Mouse (Mus musculus) liver, adult 2 months (tissue): Measurements from ENCODE around the gene Vamp5. TPM values are rescaled to one million over a fixed set of nuclear protein-coding genes. Genes with fewer than 3 reads are reported as not detected.

Source experiments
- DNase-seq: peaks from one replicate; pipeline ENCODE4 v3.0.0-alpha.2; 2011; ENCODE audit warnings: low read depth, low spot score; ENCODE audit errors: extremely low read depth
- H3K27ac ChIP-seq: fragments of 200-500 bp; replicated peaks from 2 replicates; pipeline ENCODE4 v1.5.1; 2012; ENCODE audit warnings: low read depth, mild to moderate bottlenecking, control low read depth, inconsistent platforms, low read length; ENCODE audit not compliant: insufficient read depth
- H3K27me3 ChIP-seq: fragments of 200-500 bp; 2 replicates; pipeline ENCODE4 v1.6.1; 2012; ENCODE audit warnings: mild to moderate bottlenecking, moderate library complexity, low read length, inconsistent platforms; ENCODE audit not compliant: control insufficient read depth, insufficient read depth
- H3K36me3 ChIP-seq: fragments of 200-500 bp; 2 replicates; pipeline ENCODE4 v1.6.1; 2012; ENCODE audit warnings: low read length, inconsistent platforms; ENCODE audit not compliant: control insufficient read depth, insufficient read depth
- H3K4me1 ChIP-seq: fragments of 200-500 bp; 2 replicates; pipeline ENCODE4 v1.6.1; 2011; ENCODE audit warnings: low read length; ENCODE audit not compliant: control insufficient read depth, insufficient read depth
- H3K4me3 ChIP-seq: fragments of 200-500 bp; 2 replicates; pipeline ENCODE4 v1.5.1; 2011; ENCODE audit warnings: low read depth, mild to moderate bottlenecking, control low read depth, low read length, moderate library complexity; ENCODE audit not compliant: insufficient read depth
- H3K79me2 ChIP-seq: fragments of 200-500 bp; 2 replicates; pipeline ENCODE4 v1.6.1; 2012; ENCODE audit warnings: inconsistent platforms, mild to moderate bottlenecking, low read length, moderate library complexity; ENCODE audit not compliant: control insufficient read depth, insufficient read depth
- H3K9ac ChIP-seq: fragments of 200-500 bp; 2 replicates; pipeline ENCODE4 v1.6.1; 2012; ENCODE audit warnings: low read depth, mild to moderate bottlenecking, control low read depth, inconsistent platforms, low read length
- CTCF ChIP-seq: fragments of 200-500 bp; IDR thresholded peaks from 2 replicates; pipeline ENCODE4 v1.5.1; 2011; ENCODE audit warnings: low read depth, low read length, control low read depth
- POLR2A ChIP-seq: fragments of 200-500 bp; IDR thresholded peaks from 2 replicates; pipeline ENCODE4 v1.6.1; 2011; ENCODE audit warnings: low read length, control low read depth; ENCODE audit not compliant: insufficient read depth; ENCODE audit errors: extremely low read depth
- WGBS: fragments of 180-500 bp; shearing (Covaris S2); methylation state at CpG from one replicate; pipeline ENCODE4 v1.1.7; 2018; 5-methylcytosine and 5-hydroxymethylcytosine counted together
- polyA plus RNA-seq: library from polyadenylated mRNA; depleted of rRNA; stranded (reverse); fragments of >200 nt; gene quantifications from 2 replicates; pipeline ENCODE4 v1.2.3, GENCODE M21; 2012
- total RNA-seq: library from RNA; depleted of rRNA; stranded (reverse); fragments of >200 nt; gene quantifications from 2 replicates; pipeline ENCODE4 v1.2.3, GENCODE M21; 2014

The Vamp5 gene
- total and polyA plus RNA-seq, 2 experiments: 18.5 to 18.9 TPM

GRCm38 (mm10) chr6:72419806-72420205, 39.5 kb upstream of the Vamp5 start:
- H3K27ac ChIP-seq: no peak overlapping the region
- no peak for TF ChIP-seq POLR2A
- no peak for TF ChIP-seq CTCF
- no peak overlapping the region for H3K4me3 ChIP-seq
- no peak for DNase-seq
- peaks cover 13% of the 10 kb centered on the region for H3K4me1 ChIP-seq
- no peak overlapping the region for H3K9ac ChIP-seq
- no peaks in the 10 kb centered on the region for H3K27me3 ChIP-seq
- peaks cover 44% of the 10 kb centered on the region for H3K36me3 ChIP-seq
- WGBS: 90% methylated on average over 1 of the region's 1 CpGs
- peaks cover 8% of the 10 kb centered on the region; the same call in 1 of the 2 replicates for H3K79me2 ChIP-seq

DNA sequence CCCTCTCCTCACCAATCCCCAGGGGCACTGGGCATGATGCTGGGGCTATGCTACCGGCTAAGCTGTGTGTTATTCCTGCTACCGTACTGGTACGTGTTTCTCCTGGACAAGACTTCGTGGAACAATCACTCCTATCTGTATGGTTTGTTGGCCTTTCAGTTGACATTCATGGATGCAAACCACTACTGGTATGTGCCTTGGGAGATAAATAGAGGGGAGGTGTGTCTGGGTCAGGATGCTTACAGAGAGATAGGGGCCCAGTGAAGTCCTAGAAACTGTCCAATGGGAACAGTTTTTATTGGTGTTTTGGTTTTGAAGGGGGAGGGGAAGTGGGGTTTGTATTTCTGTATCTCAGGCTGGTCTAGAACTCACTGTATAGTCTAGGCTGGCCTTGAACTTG, 38.0 kb upstream of the Vamp5 start:
- 95% methylated on average over 4 of the region's 4 CpGs for WGBS
- Histone ChIP-seq H3K27ac (no peak overlapping the region), H3K27me3 (no peaks in the 10 kb centered on the region), H3K79me2 (peaks cover 8% of the 10 kb centered on the region; the same call in 1 of the 2 replicates), H3K36me3 (peaks cover 30% of the 10 kb centered on the region; the same call in 1 of the 2 replicates), H3K4me1 (peaks cover 12% of the 10 kb centered on the region), H3K4me3 (no peak overlapping the region), H3K9ac (no peak overlapping the region)
- DNase-seq: no peak
- no peak for TF ChIP-seq CTCF
- no peak for TF ChIP-seq POLR2A

- Histone ChIP-seq H3K9ac (peak overlapping the region; percentile 66), H3K36me3 (peaks cover 17% of the 10 kb centered on the region; the same call in 1 of the 2 replicates)
- 19% methylated on average over 7 of the region's 7 CpGs for WGBS
Measured at GRCm38 (mm10) chr6:72415964-72416772, 35.9 kb upstream of the Vamp5 start.

DNA sequence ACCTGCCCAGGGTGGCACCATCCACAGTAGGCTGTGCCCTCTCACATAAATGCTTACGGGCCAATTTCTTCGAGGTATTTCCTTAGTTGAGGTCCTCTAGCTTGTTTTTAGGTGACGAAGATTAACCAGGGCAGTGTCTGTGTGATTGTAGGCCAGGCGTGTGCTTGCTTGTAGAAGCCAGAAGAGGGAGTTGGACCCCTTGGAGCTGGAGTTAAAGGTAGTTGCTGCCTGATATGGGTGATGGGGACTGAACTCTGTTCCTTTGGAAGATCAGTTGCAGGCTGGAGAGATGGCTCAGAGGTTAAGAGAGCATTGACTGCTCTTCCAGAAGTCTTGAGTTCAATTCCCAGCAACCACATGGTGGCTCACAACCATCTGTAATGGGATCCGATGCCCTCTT, 34.9 kb upstream of the Vamp5 start:
- TF ChIP-seq CTCF (peak; percentile 26; the same call in 1 of the 2 replicates), POLR2A (no peak)
- peaks cover 7% of the 10 kb centered on the region; the same call in 1 of the 2 replicates for H3K4me1 ChIP-seq
- H3K36me3 ChIP-seq: peaks cover 17% of the 10 kb centered on the region; the same call in 1 of the 2 replicates
- peak; percentile 73 for DNase-seq
- peak overlapping the region; percentile 42 for H3K9ac ChIP-seq
- H3K27ac ChIP-seq: peak overlapping the region; percentile 73
- 27% methylated on average over 5 of the region's 5 CpGs for WGBS
- peaks cover 8% of the 10 kb centered on the region; the same call in 1 of the 2 replicates for H3K79me2 ChIP-seq
- H3K27me3 ChIP-seq: no peaks in the 10 kb centered on the region
- H3K4me3 ChIP-seq: peak overlapping the region; percentile 68

More at GRCm38 (mm10) chr6:72415964-72416772, 35.9 kb upstream of the Vamp5 start:
- Histone ChIP-seq H3K4me1 (peaks cover 12% of the 10 kb centered on the region), H3K27ac (peak overlapping the region; percentile 88), H3K79me2 (peaks cover 8% of the 10 kb centered on the region; the same call in 1 of the 2 replicates), H3K4me3 (peak overlapping the region; percentile 49), H3K27me3 (no peaks in the 10 kb centered on the region)
- peak; percentile 96 for DNase-seq
- TF ChIP-seq POLR2A (no peak), CTCF (no peak)

- Histone ChIP-seq H3K4me3 (peak within 1 kb of the TSS; percentile 68), H3K27ac (peak within 1 kb of the TSS; percentile 73), H3K79me2 (peaks cover 8% of the 10 kb centered on the region; the same call in 1 of the 2 replicates), H3K27me3 (no peaks in the 10 kb centered on the region), H3K36me3 (peaks cover 12% of the 10 kb centered on the region; the same call in 1 of the 2 replicates), H3K9ac (peak within 1 kb of the TSS; percentile 82), H3K4me1 (peaks cover 7% of the 10 kb centered on the region; the same call in 1 of the 2 replicates)
- under 1% methylated on average over 33 of the region's 33 CpGs for WGBS
- peak; percentile 87 for DNase-seq
- no peak for TF ChIP-seq CTCF
- TF ChIP-seq POLR2A: peak; percentile 96
Measured at GRCm38 (mm10) chr6:72414076-72414756, 33.9 kb upstream of the Vamp5 start, which contains the start of gene Ggcx. Ggcx (plus strand) TSS chr6:72414308.

DNA sequence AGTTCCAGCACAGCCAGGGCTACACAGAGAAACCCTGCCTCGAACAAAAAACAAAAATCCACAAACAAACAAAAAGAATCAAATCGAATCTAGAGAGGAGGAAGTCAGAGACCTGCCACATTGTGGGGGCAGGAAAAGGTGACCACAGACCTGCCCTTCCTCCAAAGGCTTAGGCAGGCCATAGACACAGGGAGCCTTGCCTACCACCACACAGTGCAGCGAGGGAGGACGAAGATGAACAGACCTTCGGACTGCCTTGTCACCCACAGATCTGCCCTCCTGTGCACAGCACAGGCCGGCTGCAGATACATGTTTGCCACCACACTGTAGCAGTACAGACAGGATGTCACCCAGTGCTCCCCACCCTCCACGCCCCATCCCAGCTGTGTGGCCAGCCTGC, 30.2 kb upstream of the Vamp5 start:
- no peak overlapping the region for H3K9ac ChIP-seq
- no peak overlapping the region for H3K4me3 ChIP-seq
- no peak overlapping the region for H3K27ac ChIP-seq
- H3K79me2 ChIP-seq: no peaks in the 10 kb centered on the region
- no peak for DNase-seq
- no peak for TF ChIP-seq CTCF
- TF ChIP-seq POLR2A: no peak
- whole genome bisulfite sequencing: 81% methylated on average over 7 of the region's 7 CpGs
- H3K4me1 ChIP-seq: peaks cover 4% of the 10 kb centered on the region; the same call in 1 of the 2 replicates
- H3K36me3 ChIP-seq: no peaks in the 10 kb centered on the region
- H3K27me3 ChIP-seq: no peaks in the 10 kb centered on the region
